Mouse (Mus musculus): ENCODE measurements at regions not wholly inside any gene's neighbourhood (a gene's known extent, or its start where the extent isn't known, plus 50 kb on each side); places are given as distances from the start of the nearest gene placed in this dataset.
"Not testable (repeated sequence)": the region's sequence is repeated elsewhere in the genome, so short reads cannot be mapped to it uniquely, and the experiment has no call there.

DNA sequence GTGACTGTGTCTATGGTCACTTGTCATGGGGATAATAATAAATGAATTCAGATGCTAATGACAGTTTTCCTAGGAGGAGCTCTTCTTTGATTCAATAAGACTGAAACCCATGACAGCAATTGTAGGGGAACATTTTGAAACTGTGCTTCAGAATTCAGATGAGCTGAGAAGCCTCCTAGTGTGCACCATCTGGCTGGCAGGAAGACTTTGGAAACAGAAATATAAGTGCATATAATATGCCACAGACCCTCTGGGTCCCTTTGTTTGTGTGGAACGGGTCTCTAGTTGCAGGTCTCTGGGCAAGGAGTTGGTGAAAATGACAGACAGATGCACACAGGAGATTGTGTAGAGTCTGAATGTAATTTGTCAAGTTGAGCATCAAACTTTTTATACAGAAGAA, 1043.3 kb upstream of the Cntnap5a start:
- H3K4me1 ChIP-seq = no peaks in the 10 kb centered on the region
- no peak overlapping the region for H3K9ac ChIP-seq
- ATAC-seq (ENCODE audit: borderline replicate concordance, extremely low read depth, low FRiP score, low TSS enrichment) = no peak
- H3K9me3 ChIP-seq = no peaks in the 10 kb centered on the region
- WGBS = 77% methylated on average over 1 of the region's 1 CpGs
- no peak overlapping the region for H3K4me2 ChIP-seq
- no peak overlapping the region for H3K4me3 ChIP-seq
- no peak overlapping the region for H3K27ac ChIP-seq
- H3K27me3 ChIP-seq = no peaks in the 10 kb centered on the region
- no peaks in the 10 kb centered on the region for H3K36me3 ChIP-seq

DNA sequence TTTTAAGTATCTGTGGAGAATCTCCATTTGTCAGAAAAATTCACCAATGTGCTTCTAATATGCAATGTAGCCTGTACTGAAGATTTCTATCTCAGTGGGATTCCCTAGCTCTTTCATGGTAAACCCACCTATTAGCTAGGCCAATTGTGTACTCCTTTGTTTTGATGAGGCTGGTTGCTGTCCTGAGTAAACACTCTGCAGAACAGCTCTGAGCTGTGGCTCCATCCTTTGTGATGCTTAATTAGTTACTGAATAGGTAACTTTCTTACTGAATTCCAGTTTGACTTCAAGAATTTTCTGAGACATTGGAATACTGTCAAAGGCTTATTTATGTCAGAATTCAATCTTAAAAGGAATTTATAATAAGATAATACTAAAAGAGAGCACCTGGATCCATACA, 1042.7 kb upstream of the Cntnap5a start:
- H3K4me2 ChIP-seq; H3K9ac ChIP-seq; H3K9me3 ChIP-seq; H3K4me1 ChIP-seq; H3K36me3 ChIP-seq; H3K27me3 ChIP-seq; H3K4me3 ChIP-seq; ATAC-seq (ENCODE audit: borderline replicate concordance, extremely low read depth, low FRiP score, low TSS enrichment); H3K27ac ChIP-seq: not testable (repeated sequence)

- no peaks in the 10 kb centered on the region for H3K9me3 ChIP-seq
- no peak overlapping the region for H3K4me3 ChIP-seq
- peak; percentile 77; the same call in 1 of the 2 replicates for ATAC-seq (ENCODE audit: borderline replicate concordance, extremely low read depth, low FRiP score, low TSS enrichment)
These were observed 1010.6 kb upstream of the Cntnap5a start for GRCm38 (mm10) chr1:114673954-114674353.

GRCm38 (mm10) chr1:114681258-114681657, 1003.3 kb upstream of the Cntnap5a start:
- Histone ChIP-seq H3K4me1 (no peaks in the 10 kb centered on the region), H3K36me3 (no peaks in the 10 kb centered on the region), H3K27me3 (no peaks in the 10 kb centered on the region), H3K4me3 (no peak overlapping the region), H3K4me2 (no peak overlapping the region), H3K9ac (no peak overlapping the region), H3K27ac (no peak overlapping the region), H3K9me3 (no peaks in the 10 kb centered on the region)
- ATAC-seq (ENCODE audit: borderline replicate concordance, extremely low read depth, low FRiP score, low TSS enrichment) = no peak
- whole genome bisulfite sequencing = 79% methylated on average over 1 of the region's 1 CpGs

More at GRCm38 (mm10) chr1:114673954-114674353, 1010.6 kb upstream of the Cntnap5a start:
- Histone ChIP-seq H3K36me3 (no peaks in the 10 kb centered on the region), H3K4me1 (no peaks in the 10 kb centered on the region), H3K27ac (no peak overlapping the region), H3K9ac (no peak overlapping the region), H3K4me2 (no peak overlapping the region), H3K27me3 (no peaks in the 10 kb centered on the region)
- WGBS = 42% methylated on average over 2 of the region's 2 CpGs

DNA sequence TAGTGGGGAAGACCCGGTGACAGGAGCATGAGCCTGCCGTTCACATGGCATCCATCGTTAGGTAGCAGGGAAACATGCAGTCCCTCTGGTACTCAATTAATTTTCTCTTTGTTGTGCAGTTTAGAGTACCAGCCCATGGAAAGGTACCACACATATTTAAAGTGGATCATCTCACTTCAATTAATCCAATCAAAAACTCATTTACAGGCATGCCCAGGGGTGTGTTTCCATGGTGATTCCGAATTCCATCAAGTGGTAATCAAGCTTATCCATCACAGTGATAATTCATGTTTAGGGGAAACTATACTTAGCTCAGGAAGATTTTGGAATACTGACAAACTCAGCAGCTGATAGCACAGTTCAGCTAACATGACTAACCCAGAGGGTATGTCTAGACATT, 963.4 kb upstream of the Cntnap5a start:
- no peak for ATAC-seq (ENCODE audit: borderline replicate concordance, extremely low read depth, low FRiP score, low TSS enrichment)
- Histone ChIP-seq H3K27me3 (no peaks in the 10 kb centered on the region), H3K4me1 (no peaks in the 10 kb centered on the region), H3K27ac (no peak overlapping the region), H3K36me3 (no peaks in the 10 kb centered on the region), H3K9me3 (no peaks in the 10 kb centered on the region), H3K9ac (no peak overlapping the region), H3K4me2 (no peak overlapping the region), H3K4me3 (no peak overlapping the region)
- 83% methylated on average over 4 of the region's 4 CpGs for WGBS

DNA sequence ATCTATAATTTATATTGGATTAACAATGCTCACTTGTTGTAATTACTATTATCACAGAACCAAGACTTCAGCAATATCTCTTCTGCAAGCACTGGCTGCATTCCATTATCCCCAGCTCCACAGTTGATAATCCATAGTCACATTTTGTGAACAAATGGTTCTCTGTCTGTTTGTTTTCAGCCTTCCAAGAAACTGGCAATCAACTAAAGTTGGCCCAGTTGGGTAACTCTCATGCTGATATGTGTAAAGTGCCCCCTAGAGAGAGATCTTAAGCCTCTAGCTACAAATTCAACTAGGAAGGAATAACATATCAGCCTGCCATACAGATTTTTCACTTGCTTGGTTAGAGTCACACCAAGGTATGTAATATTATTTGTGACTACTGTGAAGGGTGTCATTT, 955.4 kb upstream of the Cntnap5a start:
- no peaks in the 10 kb centered on the region for H3K27me3 ChIP-seq
- no peak overlapping the region for H3K4me2 ChIP-seq
- H3K36me3 ChIP-seq = no peaks in the 10 kb centered on the region
- no peaks in the 10 kb centered on the region for H3K9me3 ChIP-seq
- no peak overlapping the region for H3K9ac ChIP-seq
- ATAC-seq (ENCODE audit: borderline replicate concordance, extremely low read depth, low FRiP score, low TSS enrichment) = no peak
- H3K27ac ChIP-seq = no peak overlapping the region
- no peaks in the 10 kb centered on the region for H3K4me1 ChIP-seq
- no peak overlapping the region for H3K4me3 ChIP-seq

Measured in lung, embryonic 15.5 days (tissue).